Mouse (Mus musculus): Measurements from ENCODE around the gene Pcdh15. TPM values are rescaled to one million over a fixed set of nuclear protein-coding genes. Genes with fewer than 3 reads are reported as not detected.

The Pcdh15 gene
- polyA plus RNA-seq, 2 experiments, result 1.0 TPM

- Histone ChIP-seq H3K27ac (replicated peaks; ENCODE audit: low read depth, low read length) (no peak overlapping the region), H3K4me2 (replicated peaks; ENCODE audit: low read depth, low read length, severe bottlenecking) (no peak overlapping the region), H3K9me3 (ENCODE audit: control insufficient read depth, low read length) (no peaks in the 10 kb centered on the region), H3K9ac (ENCODE audit: low read depth, low read length, severe bottlenecking) (no peak overlapping the region), H3K36me3 (ENCODE audit: control insufficient read depth, insufficient read depth, low read length) (no peaks in the 10 kb centered on the region), H3K27me3 (ENCODE audit: control insufficient read depth, insufficient read depth, low read length) (no peaks in the 10 kb centered on the region), H3K4me3 (replicated peaks; ENCODE audit: low read length) (no peak overlapping the region), H3K4me1 (ENCODE audit: control insufficient read depth, insufficient read depth, low read length) (no peaks in the 10 kb centered on the region)
- no peak for TF ChIP-seq POLR2A (IDR thresholded peaks at IDR 0.05; ENCODE audit: borderline replicate concordance, extremely low read depth, insufficient read depth, insufficient read length)
- no peak for ATAC-seq (ENCODE audit: low FRiP score, low read depth)
- no peak for DNase-seq (ENCODE audit: low spot score)
- WGBS, result 31% methylated on average over 1 of the region's 1 CpGs
These were observed 1118.1 kb downstream of the Pcdh15 start for GRCm38 (mm10) chr10:74217268-74217667.

DNA sequence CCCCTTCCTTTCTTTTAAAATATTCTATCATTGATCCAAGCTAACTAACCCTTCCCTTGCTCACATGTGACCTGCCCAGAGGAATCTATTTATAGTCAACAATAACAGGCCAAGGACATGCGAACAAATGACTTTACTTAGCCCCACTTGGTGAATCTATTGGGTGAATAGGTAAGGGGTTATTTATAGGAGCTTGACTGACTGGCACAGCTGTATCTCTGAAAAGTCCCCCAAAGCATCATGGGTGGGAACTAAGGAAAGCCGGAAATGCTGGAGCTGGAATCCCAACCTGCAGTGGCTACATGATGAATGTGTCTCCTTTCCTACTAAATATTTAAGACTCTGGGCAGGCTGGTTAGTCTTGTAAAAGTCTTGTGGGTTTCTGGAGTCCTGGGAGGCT is 1121.3 kb downstream of the Pcdh15 start:
- no peak for ATAC-seq (ENCODE audit: low FRiP score, low read depth)
- Histone ChIP-seq H3K4me3 (replicated peaks; ENCODE audit: low read length) (no peak overlapping the region), H3K27ac (replicated peaks; ENCODE audit: low read depth, low read length) (no peak overlapping the region), H3K9ac (ENCODE audit: low read depth, low read length, severe bottlenecking) (no peak overlapping the region), H3K27me3 (ENCODE audit: control insufficient read depth, insufficient read depth, low read length) (no peaks in the 10 kb centered on the region), H3K36me3 (ENCODE audit: control insufficient read depth, insufficient read depth, low read length) (no peaks in the 10 kb centered on the region), H3K4me2 (replicated peaks; ENCODE audit: low read depth, low read length, severe bottlenecking) (no peak overlapping the region), H3K4me1 (ENCODE audit: control insufficient read depth, insufficient read depth, low read length) (no peaks in the 10 kb centered on the region), H3K9me3 (ENCODE audit: control insufficient read depth, low read length) (no peaks in the 10 kb centered on the region)
- no peak for DNase-seq (ENCODE audit: low spot score)
- no peak for TF ChIP-seq POLR2A (IDR thresholded peaks at IDR 0.05; ENCODE audit: borderline replicate concordance, extremely low read depth, insufficient read depth, insufficient read length)
- WGBS, result 77% methylated on average over 2 of the region's 2 CpGs

DNA sequence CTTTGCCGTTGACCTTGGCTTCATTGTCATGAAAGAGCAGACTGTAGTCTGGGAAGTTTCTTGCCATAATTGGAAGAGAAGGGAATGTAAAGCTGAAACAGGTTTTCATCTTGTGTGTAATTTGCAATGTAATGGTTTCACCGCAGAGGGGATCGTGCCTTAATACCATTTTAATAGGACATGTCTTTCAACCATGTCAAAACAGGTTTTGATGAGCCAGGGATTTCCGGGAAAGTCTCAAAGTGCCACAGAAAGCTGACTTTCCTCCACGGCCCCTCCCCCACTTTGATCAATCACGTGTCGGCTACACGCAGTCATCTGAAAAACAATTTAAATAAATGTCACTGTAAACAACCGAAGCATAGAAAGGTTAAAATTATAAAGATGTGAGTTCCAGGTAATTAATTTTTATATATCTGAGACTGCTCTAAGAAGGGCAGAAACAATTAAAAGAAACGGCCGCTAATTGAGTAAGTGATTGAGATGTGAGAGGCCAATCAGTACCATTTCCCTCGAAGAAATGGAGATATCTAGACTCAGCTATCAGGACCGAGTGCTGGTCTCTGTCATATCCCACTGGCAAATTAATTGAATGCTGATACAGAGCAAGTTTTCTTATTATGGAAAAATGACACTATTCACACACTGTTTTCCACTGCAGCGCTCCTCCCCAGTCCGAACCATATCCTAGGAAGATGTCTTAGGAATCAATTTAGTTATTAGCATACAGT is 1158.7 kb downstream of the Pcdh15 start:
- Histone ChIP-seq H3K4me3 (replicated peaks; ENCODE audit: low read length) (no peak overlapping the region), H3K9me3 (ENCODE audit: control insufficient read depth, low read length) (no peaks in the 10 kb centered on the region), H3K27ac (replicated peaks; ENCODE audit: low read depth, low read length) (no peak overlapping the region), H3K36me3 (ENCODE audit: control insufficient read depth, insufficient read depth, low read length) (no peaks in the 10 kb centered on the region), H3K4me2 (replicated peaks; ENCODE audit: low read depth, low read length, severe bottlenecking) (no peak overlapping the region), H3K9ac (ENCODE audit: low read depth, low read length, severe bottlenecking) (no peak overlapping the region), H3K27me3 (ENCODE audit: control insufficient read depth, insufficient read depth, low read length) (no peaks in the 10 kb centered on the region), H3K4me1 (ENCODE audit: control insufficient read depth, insufficient read depth, low read length) (no peaks in the 10 kb centered on the region)
- ATAC-seq (ENCODE audit: low FRiP score, low read depth) (no peak), DNase-seq (ENCODE audit: low spot score) (no peak)
- 76% methylated on average over 15 of the region's 15 CpGs for WGBS
- no peak for TF ChIP-seq POLR2A (IDR thresholded peaks at IDR 0.05; ENCODE audit: borderline replicate concordance, extremely low read depth, insufficient read depth, insufficient read length)

- Histone ChIP-seq H3K4me1 (ENCODE audit: control insufficient read depth, insufficient read depth, low read length) (no peaks in the 10 kb centered on the region), H3K4me3 (replicated peaks; ENCODE audit: low read length) (no peak overlapping the region), H3K9me3 (ENCODE audit: control insufficient read depth, low read length) (no peaks in the 10 kb centered on the region), H3K27ac (replicated peaks; ENCODE audit: low read depth, low read length) (no peak overlapping the region), H3K27me3 (ENCODE audit: control insufficient read depth, insufficient read depth, low read length) (no peaks in the 10 kb centered on the region), H3K4me2 (replicated peaks; ENCODE audit: low read depth, low read length, severe bottlenecking) (no peak overlapping the region), H3K36me3 (ENCODE audit: control insufficient read depth, insufficient read depth, low read length) (no peaks in the 10 kb centered on the region), H3K9ac (ENCODE audit: low read depth, low read length, severe bottlenecking) (no peak overlapping the region)
- peak; percentile 9 for DNase-seq (ENCODE audit: low spot score)
- no peak for TF ChIP-seq POLR2A (IDR thresholded peaks at IDR 0.05; ENCODE audit: borderline replicate concordance, extremely low read depth, insufficient read depth, insufficient read length)
- no peak for ATAC-seq (ENCODE audit: low FRiP score, low read depth)
These were observed 1159.5 kb downstream of the Pcdh15 start for GRCm38 (mm10) chr10:74258639-74259038.

GRCm38 (mm10) chr10:74269637-74270269 is 1170.6 kb downstream of the Pcdh15 start:
- DNase-seq (ENCODE audit: low spot score), result no peak
- WGBS, result 50% methylated on average over 6 of the region's 6 CpGs
- no peak overlapping the region for H3K27ac ChIP-seq (replicated peaks; ENCODE audit: low read depth, low read length)
- H3K4me3 ChIP-seq (replicated peaks; ENCODE audit: low read length), result no peak overlapping the region
- no peak for TF ChIP-seq POLR2A (IDR thresholded peaks at IDR 0.05; ENCODE audit: borderline replicate concordance, extremely low read depth, insufficient read depth, insufficient read length)
- H3K36me3 ChIP-seq (ENCODE audit: control insufficient read depth, insufficient read depth, low read length), result no peaks in the 10 kb centered on the region
- H3K4me2 ChIP-seq (replicated peaks; ENCODE audit: low read depth, low read length, severe bottlenecking), result no peak overlapping the region
- no peak overlapping the region for H3K9ac ChIP-seq (ENCODE audit: low read depth, low read length, severe bottlenecking)
- no peaks in the 10 kb centered on the region for H3K27me3 ChIP-seq (ENCODE audit: control insufficient read depth, insufficient read depth, low read length)
- H3K9me3 ChIP-seq (ENCODE audit: control insufficient read depth, low read length), result no peaks in the 10 kb centered on the region
- ATAC-seq (ENCODE audit: low FRiP score, low read depth), result no peak
- H3K4me1 ChIP-seq (ENCODE audit: control insufficient read depth, insufficient read depth, low read length), result no peaks in the 10 kb centered on the region

Measured in limb, embryonic 14.5 days (tissue).